Mouse (Mus musculus): ENCODE data around the gene Vps29.

DNA sequence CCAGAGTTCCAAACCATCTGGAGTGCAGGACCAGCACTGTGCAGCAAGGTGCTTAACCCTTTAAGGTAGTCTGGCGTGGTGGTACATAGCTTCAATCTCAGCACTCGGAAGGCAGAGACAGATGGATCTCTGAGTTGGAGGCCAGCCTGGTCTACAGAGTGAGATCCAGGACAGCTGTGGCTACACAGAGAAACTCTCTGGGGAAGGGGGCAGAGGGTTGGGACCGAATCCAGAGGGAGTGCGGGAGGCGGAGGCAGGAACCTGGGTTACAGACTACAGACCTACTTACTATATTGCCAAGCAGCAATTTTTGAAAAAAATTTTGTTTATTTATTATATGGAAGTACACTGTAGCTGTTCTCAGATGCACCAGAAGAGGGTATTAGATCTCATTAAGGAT, 60.2 kb downstream of the Vps29 start:
- TF ChIP-seq CTCF (IDR thresholded peaks at IDR 0.05) (no peak), EP300 (IDR thresholded peaks at IDR 0.05) (no peak)
